Comparison of ENCODE assay signal across 13 mouse cellular contexts in genomic region chr19:8590954-8591353, GRCm38 (mm10). TPM values are rescaled to one million over a fixed set of nuclear protein-coding genes. Genes with fewer than 3 reads are reported as not detected.
A peak's percentile ranks its signal among the peaks of the same experiment; 100 is the strongest.
DNase-seq lines count a peak whose midpoint lies in the region; ATAC-seq and TF ChIP-seq lines count a peak whose summit lies in the region.
"Had no signal": no experiment of that assay in that cellular context is flagged by ENCODE, and none has a peak within 500 bp of the region (broad histone marks: within the 10 kb centered on the region; RNA-seq: fewer than 3 reads in every experiment).

Gene Slc22a8 (plus strand): TSS chr19:8591254.

- no peak within 1 kb of the TSS for H3K4me3 ChIP-seq in heart, embryonic 16.5 days (ENCODE audit: low read length)
- H3K4me3 ChIP-seq in liver, embryonic 11.5 days (ENCODE audit: low read depth, low read length), result no peak within 1 kb of the TSS
- no peak within 1 kb of the TSS for H3K4me3 ChIP-seq in liver, embryonic 13.5 days (replicated peaks)
- H3K4me3 ChIP-seq in gastrocnemius, adult 2 months, result no peak within 1 kb of the TSS
- H3K4me3 ChIP-seq: embryonic facial prominence, embryonic 13.5 days had no signal

- H3K9ac ChIP-seq in heart, embryonic 16.5 days (ENCODE audit: low read length), result no peak within 1 kb of the TSS
- no peak within 1 kb of the TSS for H3K9ac ChIP-seq in liver, embryonic 11.5 days (ENCODE audit: low read depth, low read length)
- no peak within 1 kb of the TSS for H3K9ac ChIP-seq in liver, embryonic 13.5 days
- H3K9ac ChIP-seq: embryonic facial prominence, embryonic 13.5 days had no signal

- no peaks in the 10 kb centered on the region for H3K4me1 ChIP-seq in heart, embryonic 16.5 days (ENCODE audit: control insufficient read depth, insufficient read depth, low read length)
- H3K4me1 ChIP-seq in liver, embryonic 11.5 days (replicated peaks; ENCODE audit: control insufficient read depth, insufficient read depth, low read length), result peaks cover 8% of the 10 kb centered on the region
- peaks cover 35% of the 10 kb centered on the region for H3K4me1 ChIP-seq in liver, embryonic 13.5 days (replicated peaks)

- H3K9me3 ChIP-seq in heart, embryonic 16.5 days (replicated peaks; ENCODE audit: control insufficient read depth, low read length), result no peaks in the 10 kb centered on the region
- no peaks in the 10 kb centered on the region for H3K9me3 ChIP-seq in liver, embryonic 11.5 days (ENCODE audit: control insufficient read depth, low read length)
- H3K9me3 ChIP-seq in liver, embryonic 13.5 days (replicated peaks), result no peaks in the 10 kb centered on the region
- H3K9me3 ChIP-seq: embryonic facial prominence, embryonic 13.5 days had no signal

- 68% methylated on average over 8 of the region's 8 CpGs for WGBS in heart, embryonic 16.5 days
- 76% methylated on average over 8 of the region's 8 CpGs for WGBS in liver, embryonic 11.5 days
- WGBS in liver, embryonic 13.5 days (ENCODE audit: insufficient replicate concordance), result 73% methylated on average over 8 of the region's 8 CpGs

- H3K27ac ChIP-seq in heart, embryonic 16.5 days (ENCODE audit: low read length), result no peak within 1 kb of the TSS
- H3K27ac ChIP-seq in liver, embryonic 11.5 days (ENCODE audit: low read depth, low read length), result peak within 1 kb of the TSS; percentile 27; the same call in 1 of the 2 replicates
- peak within 1 kb of the TSS; percentile 39; the same call in 1 of the 2 replicates for H3K27ac ChIP-seq in liver, embryonic 13.5 days
- H3K27ac ChIP-seq in gastrocnemius, adult 2 months, result no peak within 1 kb of the TSS
- H3K27ac ChIP-seq: embryonic facial prominence, embryonic 13.5 days had no signal

- ATAC-seq in heart, embryonic 16.5 days (replicated peaks; ENCODE audit: extremely low read depth, insufficient read depth, low FRiP score), result 0 out of 2 replicates have a peak, but pooled peaks have one; percentile 18
- no peak for ATAC-seq in liver, embryonic 11.5 days (replicated peaks; ENCODE audit: low FRiP score)
- ATAC-seq in liver, embryonic 13.5 days (ENCODE audit: low read depth), result no peak

- no peaks in the 10 kb centered on the region for H3K27me3 ChIP-seq in heart, embryonic 16.5 days (ENCODE audit: control insufficient read depth, insufficient read depth, low read length)
- no peaks in the 10 kb centered on the region for H3K27me3 ChIP-seq in liver, embryonic 11.5 days (replicated peaks; ENCODE audit: control insufficient read depth, insufficient read depth, low read length)
- no peaks in the 10 kb centered on the region for H3K27me3 ChIP-seq in liver, embryonic 13.5 days
- H3K27me3 ChIP-seq: embryonic facial prominence, embryonic 13.5 days had no signal

- intact Hi-C loops in gastrocnemius, adult 2 months (cut with DNase I), result no loop called here

- DNase-seq in heart, postnatal 4 days, result no peak
- no peak for DNase-seq in liver, embryonic 11.5 days (ENCODE audit: low spot score)
- DNase-seq in liver, result no peak
- DNase-seq in brain, adult 2 months (ENCODE audit: low read depth, low spot score), result peak; percentile 15
- DNase-seq in liver, embryonic 13.5 days, result no peak
- no peak for DNase-seq in T-cell, adult 2 months (ENCODE audit: low spot score)
- DNase-seq in gastrocnemius, adult 2 months, result no peak
- DNase-seq: heart, postnatal 14 days; kidney, postnatal 10 days; thymus, adult 18-20 months had no signal

- no peak for TF ChIP-seq CTCF in gastrocnemius, adult 2 months (IDR thresholded peaks at IDR 0.05)

- no peaks in the 10 kb centered on the region for H3K36me3 ChIP-seq in heart, embryonic 16.5 days (ENCODE audit: control insufficient read depth, insufficient read depth)
- no peaks in the 10 kb centered on the region for H3K36me3 ChIP-seq in liver, embryonic 11.5 days (ENCODE audit: control insufficient read depth, insufficient read depth, low read length)
- H3K36me3 ChIP-seq in liver, embryonic 13.5 days, result no peaks in the 10 kb centered on the region
- H3K36me3 ChIP-seq: embryonic facial prominence, embryonic 13.5 days had no signal

- H3K4me2 ChIP-seq in heart, embryonic 16.5 days (ENCODE audit: low read depth, low read length), result no peak within 1 kb of the TSS
- H3K4me2 ChIP-seq in liver, embryonic 11.5 days, result no peak within 1 kb of the TSS
- H3K4me2 ChIP-seq in liver, embryonic 13.5 days, result no peak within 1 kb of the TSS
- H3K4me2 ChIP-seq: embryonic facial prominence, embryonic 13.5 days had no signal

RNA-seq across cellular contexts. Expression of gene Slc22a8, which starts in this region (rescaled TPM):
- 0.04 and 0.11 TPM in 2 replicates for polyA plus RNA-seq in heart, embryonic 16.5 days (2015; fragmentation: Nextera tagmentation; extraction: Ambion mirVana)
- total RNA-seq in heart, postnatal 4 days (2021), result not detected
- polyA plus RNA-seq in liver, embryonic 11.5 days (2014; fragmentation: Nextera tagmentation; extraction: Ambion mirVana), result 2.0 and 2.9 TPM in 2 replicates
- polyA plus RNA-seq in liver, embryonic 13.5 days (2015; fragmentation: Nextera tagmentation; extraction: Ambion mirVana), result 1.3 and 1.6 TPM in 2 replicates
- not detected for total RNA-seq in gastrocnemius, adult 2 months (2021)
- total RNA-seq: neutrophil, adult 5-6 weeks had no signal
- polyA plus RNA-seq: embryonic facial prominence, embryonic 13.5 days had no signal

Comparison
In these comparisons a context has a peak if more than half of its experiments do, and no peak if none do; other contexts are left out.
1. Peak in ATAC-seq in heart, embryonic 16.5 days; RNA of the gene not detected or under 1 TPM.
2. H3K27ac ChIP-seq: peak in liver, embryonic 11.5 days (single experiment) and liver, embryonic 13.5 days (single experiment); none in heart, embryonic 16.5 days (single experiment) and gastrocnemius, adult 2 months (single experiment).